Mouse (Mus musculus) embryonic facial prominence, embryonic 11.5 days (tissue): ENCODE data around the gene Olfr353. TPM values are rescaled to one million over a fixed set of nuclear protein-coding genes. Genes with fewer than 3 reads are reported as not detected.

Experiments
- polyA plus RNA-seq: library from polyadenylated mRNA; unstranded; fragments of >200 nt; fragmentation: Nextera tagmentation; extraction: Ambion mirVana; gene quantifications from 2 replicates; pipeline ENCODE4 v1.2.1, GENCODE M21; 2014

The Olfr353 gene
- polyA plus RNA-seq, 1 experiment from 2014 or later = not detected

Other genes with a start within 250 kb of the Olfr353 start
- gene Olfr346, start 207.1 kb downstream of the Olfr353 start, polyA plus RNA-seq = not detected in 2 replicates
- not detected in 2 replicates for gene Olfr347, start 161.0 kb downstream of the Olfr353 start, polyA plus RNA-seq
- not detected in 2 replicates for gene Olfr348, start 108.7 kb downstream of the Olfr353 start, polyA plus RNA-seq
- gene Olfr50, start 102.4 kb downstream of the Olfr353 start, polyA plus RNA-seq = not detected in 2 replicates
- not detected in 2 replicates for gene Olfr3, start 75.9 kb downstream of the Olfr353 start, polyA plus RNA-seq
- not detected in 2 replicates for gene Olfr350, start 46.6 kb downstream of the Olfr353 start, polyA plus RNA-seq
- gene Olfr351, start 30.3 kb downstream of the Olfr353 start, polyA plus RNA-seq = not detected in 2 replicates
- gene Olfr352, start 24.5 kb downstream of the Olfr353 start, polyA plus RNA-seq = not detected in 2 replicates
- gene Olfr354, start 12.7 kb upstream of the Olfr353 start, polyA plus RNA-seq = not detected in 2 replicates
- not detected in 2 replicates for gene Olfr355, start 36.0 kb upstream of the Olfr353 start, polyA plus RNA-seq
- gene Olfr356, start 44.2 kb upstream of the Olfr353 start, polyA plus RNA-seq = not detected in 2 replicates
- gene Olfr357, start 100.9 kb upstream of the Olfr353 start, polyA plus RNA-seq = not detected in 2 replicates
- not detected in 2 replicates for gene Olfr358, start 116.4 kb upstream of the Olfr353 start, polyA plus RNA-seq
- gene Olfr360, start 172.8 kb upstream of the Olfr353 start, polyA plus RNA-seq = not detected in 2 replicates
- not detected in 2 replicates for gene Olfr361, start 196.4 kb upstream of the Olfr353 start, polyA plus RNA-seq
- gene Olfr362, start 225.0 kb upstream of the Olfr353 start, polyA plus RNA-seq = not detected in 2 replicates
- not detected in 2 replicates for gene Olfr364-ps1, start 246.4 kb upstream of the Olfr353 start, polyA plus RNA-seq